Mouse (Mus musculus): ENCODE results near the gene Emg1. TPM values are rescaled to one million over a fixed set of nuclear protein-coding genes. Genes with fewer than 3 reads are reported as not detected.

Emg1 gene
- polyA plus RNA-seq, 1 experiment from 2014 or later = 100 TPM

GRCm38 (mm10) chr6:124729850-124730705 is 18.1 kb upstream of the Emg1 start:
- CTCF ChIA-PET = interaction anchor here (1.0 kb wide), 1 partner anchor 27 kb away, joined by 3 read pairs; no protein-coding TSS in a partner anchor
- no peak for ATAC-seq
- DNase-seq (ENCODE audit: low read depth, low spot score) = no peak
- no peak for TF ChIP-seq CTCF (IDR thresholded peaks at IDR 0.05)
- POLR2A ChIA-PET = interaction anchor here (0.6 kb wide), 1 partner anchor 581 kb away, joined by 3 read pairs; no protein-coding TSS in a partner anchor
- no peaks in the 10 kb centered on the region for H3K27me3 ChIP-seq
- in situ Hi-C loops (cut with MboI; ENCODE audit: low pct_unique_long_range_greater_than_20kb) = no loop called here

- ATAC-seq = no peak
- TF ChIP-seq CTCF (IDR thresholded peaks at IDR 0.05) = no peak
- in situ Hi-C loops (cut with MboI; ENCODE audit: low pct_unique_long_range_greater_than_20kb) = no loop called here
- POLR2A ChIA-PET = no interaction called here
- CTCF ChIA-PET = no interaction called here
- no peaks in the 10 kb centered on the region for H3K27me3 ChIP-seq
- no peak for DNase-seq (ENCODE audit: low read depth, low spot score)
Measured at GRCm38 (mm10) chr6:124728621-124729020, 16.6 kb upstream of the Emg1 start.

DNA sequence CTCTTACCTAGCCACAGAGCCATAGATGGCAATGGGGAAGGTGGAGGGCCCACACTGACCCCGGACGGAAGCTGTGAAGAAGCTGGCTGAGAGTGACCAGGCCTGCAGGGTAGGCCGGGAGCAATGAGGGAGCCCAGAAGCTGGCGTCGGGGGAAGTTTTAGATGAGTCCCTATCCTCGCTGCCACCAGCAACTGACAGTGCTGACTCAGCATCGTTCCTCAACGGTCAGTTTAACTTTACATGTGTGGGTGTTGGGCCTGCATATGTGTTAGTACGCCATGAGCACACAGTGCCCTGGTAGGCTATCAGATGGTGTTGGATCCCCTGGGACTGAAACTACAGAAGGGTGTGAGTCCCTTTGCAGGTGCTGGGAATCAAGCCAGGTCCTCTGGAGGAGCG is 12.5 kb upstream of the Emg1 start:
- TF ChIP-seq CTCF (IDR thresholded peaks at IDR 0.05) = no peak
- ChIA-PET POLR2A (no interaction called here), CTCF (no interaction called here)
- in situ Hi-C loops (cut with MboI; ENCODE audit: low pct_unique_long_range_greater_than_20kb) = no loop called here
- no peak for ATAC-seq
- DNase-seq (ENCODE audit: low read depth, low spot score) = no peak
- no peaks in the 10 kb centered on the region for H3K27me3 ChIP-seq

GRCm38 (mm10) chr6:124723541-124723940 is 11.6 kb upstream of the Emg1 start:
- no peak for DNase-seq (ENCODE audit: low read depth, low spot score)
- CTCF ChIA-PET = no interaction called here
- TF ChIP-seq CTCF (IDR thresholded peaks at IDR 0.05) = no peak
- no peaks in the 10 kb centered on the region for H3K27me3 ChIP-seq
- POLR2A ChIA-PET = no interaction called here
- in situ Hi-C loops (cut with MboI; ENCODE audit: low pct_unique_long_range_greater_than_20kb) = no loop called here
- no peak for ATAC-seq

GRCm38 (mm10) chr6:124722876-124723473 is 11.0 kb upstream of the Emg1 start:
- ChIA-PET CTCF (no interaction called here), POLR2A (no interaction called here)
- no peaks in the 10 kb centered on the region for H3K27me3 ChIP-seq
- no peak for ATAC-seq
- TF ChIP-seq CTCF (IDR thresholded peaks at IDR 0.05) = no peak
- DNase-seq (ENCODE audit: low read depth, low spot score) = no peak
- in situ Hi-C loops (cut with MboI; ENCODE audit: low pct_unique_long_range_greater_than_20kb) = no loop called here

GRCm38 (mm10) chr6:124720904-124721303 is 8.9 kb upstream of the Emg1 start:
- H3K27me3 ChIP-seq = no peaks in the 10 kb centered on the region
- ATAC-seq (no peak), DNase-seq (ENCODE audit: low read depth, low spot score) (no peak)
- CTCF ChIA-PET = no interaction called here
- in situ Hi-C loops (cut with MboI; ENCODE audit: low pct_unique_long_range_greater_than_20kb) = no loop called here
- TF ChIP-seq CTCF (IDR thresholded peaks at IDR 0.05) = no peak
- POLR2A ChIA-PET = no interaction called here

DNA sequence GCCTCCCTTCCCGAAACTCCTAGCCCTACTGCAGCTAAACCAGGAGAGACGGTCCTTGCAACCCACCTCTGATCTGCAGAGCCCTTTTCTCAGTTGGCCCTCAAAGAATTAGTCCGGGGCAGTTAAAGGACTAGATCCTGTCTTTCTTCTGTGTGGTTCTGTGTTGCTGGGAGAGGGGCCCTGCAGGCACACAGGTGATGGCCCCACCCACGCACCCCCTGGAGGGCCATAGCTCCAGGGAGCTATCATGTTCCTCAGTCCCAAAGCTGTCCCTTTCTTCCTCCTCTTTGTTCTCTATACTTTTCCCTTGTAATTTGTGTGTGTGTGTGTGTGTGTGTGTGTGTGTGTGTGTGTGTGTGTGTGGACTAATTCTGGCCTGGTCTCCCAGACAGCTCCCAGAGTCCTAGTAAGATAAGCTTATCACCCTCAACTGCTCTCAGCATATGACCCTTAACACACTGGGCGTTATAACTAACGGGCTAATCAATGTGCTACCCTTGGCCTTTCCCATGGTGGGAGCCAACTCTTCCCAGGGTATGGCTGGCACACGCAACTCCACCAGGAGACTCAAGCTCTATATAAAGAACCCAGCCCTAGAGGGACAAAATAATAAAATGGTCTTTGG is 7.5 kb upstream of the Emg1 start:
- in situ Hi-C loops (cut with MboI; ENCODE audit: low pct_unique_long_range_greater_than_20kb) = no loop called here
- CTCF ChIA-PET = interaction anchor here (1.0 to 1.6 kb wide), 3 partner anchors 20 to 79 kb away, joined by 3 to 4 read pairs (median 3); partner anchors contain the start of gene Grcc10
- no peak for ATAC-seq
- TF ChIP-seq CTCF (IDR thresholded peaks at IDR 0.05) = no peak
- H3K27me3 ChIP-seq = no peaks in the 10 kb centered on the region
- POLR2A ChIA-PET = no interaction called here
- no peak for DNase-seq (ENCODE audit: low read depth, low spot score)

DNA sequence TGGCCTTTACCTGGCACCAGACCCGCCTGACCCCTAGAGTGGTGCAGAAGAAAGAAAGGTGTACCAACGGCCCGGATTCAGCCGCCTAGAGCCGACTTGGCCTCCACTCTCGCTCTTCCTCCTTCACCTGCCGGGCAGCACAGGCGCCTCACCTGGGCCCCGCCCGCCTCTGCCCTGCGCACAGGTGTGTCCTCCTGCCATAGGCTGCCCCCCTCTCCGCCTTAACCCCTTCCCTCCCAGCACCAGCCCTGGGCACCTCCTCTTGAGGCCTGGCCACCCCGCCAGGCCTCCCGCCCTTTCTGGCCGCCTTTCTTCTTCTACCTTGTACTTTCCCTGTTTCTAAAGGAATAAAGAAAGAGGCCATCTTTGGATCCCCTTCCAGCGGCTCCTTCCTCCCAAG is 6.7 kb upstream of the Emg1 start:
- DNase-seq (ENCODE audit: low read depth, low spot score) (no peak), ATAC-seq (no peak)
- TF ChIP-seq CTCF (IDR thresholded peaks at IDR 0.05) = no peak
- CTCF ChIA-PET = interaction anchor here (1.0 to 1.6 kb wide), 2 partner anchors 21 to 22 kb away, joined by 3 to 4 read pairs; partner anchors contain the start of gene Grcc10
- POLR2A ChIA-PET = no interaction called here
- no peaks in the 10 kb centered on the region for H3K27me3 ChIP-seq
- in situ Hi-C loops (cut with MboI; ENCODE audit: low pct_unique_long_range_greater_than_20kb) = no loop called here

GRCm38 (mm10) chr6:124717968-124718367 is 6.0 kb upstream of the Emg1 start:
- POLR2A ChIA-PET = no interaction called here
- CTCF ChIA-PET = interaction anchor here (1.3 kb wide), 1 partner anchor 41 kb away, joined by 4 read pairs; no protein-coding TSS in a partner anchor
- ATAC-seq (no peak), DNase-seq (ENCODE audit: low read depth, low spot score) (no peak)
- in situ Hi-C loops (cut with MboI; ENCODE audit: low pct_unique_long_range_greater_than_20kb) = no loop called here
- no peak for TF ChIP-seq CTCF (IDR thresholded peaks at IDR 0.05)
- H3K27me3 ChIP-seq = no peaks in the 10 kb centered on the region

DNA sequence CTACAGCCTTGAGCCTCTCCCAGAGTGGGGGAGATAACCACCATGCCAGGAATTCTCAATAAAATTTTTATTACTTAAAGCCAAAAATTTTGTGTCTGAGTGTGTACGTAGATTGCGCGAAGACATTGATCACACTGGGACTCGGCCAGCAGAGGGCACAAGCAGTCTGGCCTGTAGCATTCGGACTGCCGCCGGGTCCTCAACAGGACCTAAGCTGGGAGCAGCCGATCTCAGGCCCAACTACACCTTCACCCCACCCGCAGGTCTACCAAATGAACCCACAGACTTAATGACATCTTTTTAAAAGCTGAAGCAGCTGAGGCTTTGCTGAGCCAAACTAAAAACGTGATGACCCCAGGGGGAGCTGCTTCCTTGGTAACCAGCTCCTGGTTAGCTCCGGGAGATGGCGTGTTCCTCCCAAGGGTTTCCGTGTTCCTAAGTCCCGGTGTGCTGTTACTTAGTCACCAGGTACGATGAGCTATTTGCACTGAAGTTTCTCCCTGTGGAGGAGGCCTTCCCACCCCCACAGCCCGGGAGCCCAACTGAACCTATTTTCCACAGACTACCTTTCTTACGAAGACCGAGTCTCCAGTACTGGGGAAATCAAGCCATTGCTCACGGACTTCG is 5.0 kb upstream of the Emg1 start:
- CTCF ChIA-PET = interaction anchor here (1.1 to 2.2 kb wide), 6 partner anchors 11 to 62 kb away, joined by 3 to 7 read pairs (median 4); partner anchors contain the start of gene Grcc10
- no peak for DNase-seq (ENCODE audit: low read depth, low spot score)
- no peak for TF ChIP-seq CTCF (IDR thresholded peaks at IDR 0.05)
- ATAC-seq = no peak
- in situ Hi-C loops (cut with MboI; ENCODE audit: low pct_unique_long_range_greater_than_20kb) = no loop called here
- POLR2A ChIA-PET = interaction anchor here (1.2 kb wide), 1 partner anchor 23 kb away, joined by 8 read pairs; the partner anchor contains the start of gene Grcc10
- H3K27me3 ChIP-seq = no peaks in the 10 kb centered on the region

Data from Patski (cell line).